Mouse (Mus musculus) kidney, postnatal 4 days (tissue): ENCODE measurements around the gene Olfr459.

Source experiments
- DNase-seq, 2 experiments: peaks; one replicate each; pipeline ENCODE4 v3.0.0; 2021; ENCODE audit warnings: mixed read lengths in 2 of 2

The Olfr459 gene

GRCm38 (mm10) chr6:41775077-41775476 is at the start of gene Olfr459:
TSS of gene Olfr459 (minus strand) at chr6:41775177.
- no peak for DNase-seq

DNA sequence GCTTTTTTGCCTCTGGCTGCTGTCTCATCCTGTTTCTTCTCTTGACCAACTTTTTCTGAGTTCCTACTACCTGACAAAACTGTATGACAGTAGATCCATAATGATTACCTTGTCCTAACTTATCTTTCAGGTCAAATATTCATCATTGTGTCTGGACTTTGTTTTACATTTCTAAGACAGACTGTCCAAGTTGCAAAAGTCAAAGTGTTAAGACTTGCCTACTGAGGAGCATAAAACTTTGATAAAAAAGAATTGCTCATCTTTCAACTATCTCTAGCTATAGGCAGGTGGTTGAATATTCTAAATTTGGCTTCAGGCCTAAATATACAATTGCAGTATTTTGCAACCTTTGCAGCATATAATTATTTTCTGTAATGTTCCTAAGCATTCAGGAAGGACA is 49.1 kb upstream of the Olfr459 start:
- DNase-seq = no peak

- no peak for DNase-seq
Observed at GRCm38 (mm10) chr6:41786700-41787099, 11.7 kb upstream of the Olfr459 start.

DNA sequence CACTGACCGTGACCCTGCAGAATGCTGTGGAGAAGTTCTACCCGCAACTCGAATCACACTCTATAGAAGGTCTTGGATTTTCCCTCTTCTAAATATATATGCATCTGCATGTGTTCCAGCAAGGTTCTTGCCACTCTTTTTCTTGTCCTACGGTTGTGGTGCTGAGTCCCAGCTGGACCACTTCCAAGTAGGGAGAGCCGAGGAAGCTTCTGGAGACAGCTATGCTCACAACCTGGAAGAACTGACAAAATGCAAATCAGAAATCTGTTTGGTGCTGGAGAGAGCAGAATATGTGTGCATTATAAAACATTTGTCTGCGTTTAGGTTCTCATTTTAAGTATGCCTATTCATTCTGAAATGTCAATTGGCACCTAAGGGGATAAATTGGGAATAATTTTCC is 744 bp upstream of the Olfr459 start:
- DNase-seq = no peak

GRCm38 (mm10) chr6:41769872-41770271 is 5.1 kb downstream of the Olfr459 start:
- no peak for DNase-seq

DNA sequence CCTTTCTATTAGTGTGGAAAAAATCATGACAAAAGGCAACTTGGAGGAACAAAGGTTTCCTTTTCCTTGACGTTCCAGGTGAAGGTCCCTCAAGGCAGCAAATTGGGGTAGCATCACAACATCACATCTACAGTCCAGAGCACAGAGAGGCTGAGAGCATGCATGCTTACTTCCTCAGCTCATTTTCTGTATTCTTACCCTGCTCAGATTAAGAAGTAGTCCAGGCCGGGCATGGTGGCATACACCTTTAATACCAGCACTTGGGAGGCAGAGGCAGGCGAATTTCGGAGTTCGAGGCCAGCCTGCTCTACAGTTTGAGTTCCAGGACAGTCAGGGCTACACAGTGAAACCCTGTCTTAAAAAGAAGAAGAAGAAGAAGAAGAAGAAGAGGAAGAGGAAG is 10.7 kb downstream of the Olfr459 start:
- DNase-seq = no peak

DNA sequence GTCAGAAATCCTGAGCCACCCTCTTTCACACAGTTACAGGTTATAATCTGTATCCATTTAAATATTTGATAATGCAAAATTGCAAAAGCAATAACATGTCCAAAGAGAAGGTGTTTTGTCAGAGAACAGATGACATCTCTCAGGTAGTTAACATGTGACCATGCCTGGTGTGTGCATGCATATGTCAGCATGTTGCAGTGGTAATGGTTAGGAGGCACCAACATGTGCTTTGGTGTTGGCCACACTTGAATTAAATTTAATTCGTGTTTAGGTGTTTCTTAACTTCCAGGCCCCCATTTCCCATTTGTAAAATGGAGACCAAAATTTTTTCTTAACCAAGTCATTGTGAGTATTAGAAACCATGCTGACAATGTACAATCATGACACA is 12.6 kb downstream of the Olfr459 start:
- DNase-seq = no peak

DNA sequence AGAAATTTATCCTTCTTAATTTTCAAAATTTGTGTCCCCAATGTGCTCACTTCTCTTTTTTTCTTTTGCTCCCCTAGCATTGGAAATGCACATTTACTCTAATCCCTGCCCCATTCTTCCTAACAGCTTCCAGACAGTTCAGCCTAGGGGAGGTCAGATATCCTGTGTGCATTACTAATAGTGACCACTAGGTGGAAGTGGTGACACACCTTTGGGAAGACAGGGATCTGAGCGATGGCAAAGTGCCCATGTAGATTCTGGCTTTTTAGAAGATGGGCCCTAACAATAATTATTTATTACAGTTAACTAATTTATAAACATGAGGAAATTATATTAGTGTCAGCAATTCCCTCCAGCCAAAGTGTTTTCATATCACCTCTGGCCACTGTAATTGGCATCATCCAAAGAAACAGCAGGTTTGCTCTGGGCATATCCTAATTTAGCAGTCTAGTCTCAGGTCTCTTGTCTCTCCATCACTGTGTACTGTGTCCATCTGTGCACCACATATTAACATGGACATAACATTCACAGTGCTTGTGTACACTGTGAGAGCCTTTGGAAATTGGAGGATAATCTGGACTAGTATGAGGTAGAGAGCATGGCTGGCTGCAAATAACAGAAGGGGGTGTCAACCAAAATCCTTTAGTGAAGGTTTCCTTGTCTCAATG is 13.1 kb downstream of the Olfr459 start:
- DNase-seq = peak; percentile 29 to 53

- no peak for DNase-seq
Observed at GRCm38 (mm10) chr6:41759618-41760017, 15.4 kb downstream of the Olfr459 start.

DNA sequence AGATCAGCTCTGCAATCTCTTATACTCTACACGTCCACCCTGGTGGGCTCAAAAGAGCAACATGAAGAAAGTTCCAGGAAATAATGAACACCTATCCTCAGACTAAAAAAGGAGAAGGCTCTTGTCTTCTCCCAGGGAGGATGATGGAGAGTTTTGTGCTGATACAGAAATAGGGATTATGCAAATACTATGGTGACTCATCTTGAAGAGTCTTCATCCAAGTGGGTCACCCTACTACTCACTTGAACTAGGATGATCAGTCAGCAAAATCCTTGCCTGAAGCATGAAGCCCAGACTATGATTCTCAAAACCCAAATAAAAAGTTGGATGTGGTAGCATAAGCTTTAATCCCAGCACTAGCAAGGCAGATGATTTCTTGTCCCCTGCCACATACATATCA is 16.6 kb downstream of the Olfr459 start:
- no peak for DNase-seq

- no peak for DNase-seq
Observed at GRCm38 (mm10) chr6:41757199-41757598, 17.8 kb downstream of the Olfr459 start.

- DNase-seq = no peak
Observed at GRCm38 (mm10) chr6:41754626-41755025, 20.4 kb downstream of the Olfr459 start.

GRCm38 (mm10) chr6:41744664-41745392 is 30.1 kb downstream of the Olfr459 start:
- DNase-seq = no peak

DNA sequence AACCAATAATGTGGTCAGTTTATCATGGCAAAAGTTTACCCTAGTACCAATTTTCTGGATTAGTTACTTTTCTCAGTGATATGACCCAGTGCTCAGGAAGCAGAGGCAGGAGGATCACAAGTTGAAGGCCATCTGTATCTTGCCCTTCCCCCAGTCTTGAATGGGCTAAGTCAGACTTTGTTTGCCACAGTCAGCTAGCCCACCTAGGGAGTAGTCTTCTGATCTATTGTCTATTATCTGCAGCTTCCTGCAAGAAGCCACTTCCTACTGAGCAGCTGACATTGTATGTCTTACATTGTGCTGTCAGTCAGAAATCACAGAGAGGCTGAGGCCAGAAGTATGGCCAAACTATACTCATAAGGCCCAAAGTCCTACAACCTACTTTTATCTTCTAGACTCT is 33.9 kb downstream of the Olfr459 start:
- DNase-seq = no peak

DNA sequence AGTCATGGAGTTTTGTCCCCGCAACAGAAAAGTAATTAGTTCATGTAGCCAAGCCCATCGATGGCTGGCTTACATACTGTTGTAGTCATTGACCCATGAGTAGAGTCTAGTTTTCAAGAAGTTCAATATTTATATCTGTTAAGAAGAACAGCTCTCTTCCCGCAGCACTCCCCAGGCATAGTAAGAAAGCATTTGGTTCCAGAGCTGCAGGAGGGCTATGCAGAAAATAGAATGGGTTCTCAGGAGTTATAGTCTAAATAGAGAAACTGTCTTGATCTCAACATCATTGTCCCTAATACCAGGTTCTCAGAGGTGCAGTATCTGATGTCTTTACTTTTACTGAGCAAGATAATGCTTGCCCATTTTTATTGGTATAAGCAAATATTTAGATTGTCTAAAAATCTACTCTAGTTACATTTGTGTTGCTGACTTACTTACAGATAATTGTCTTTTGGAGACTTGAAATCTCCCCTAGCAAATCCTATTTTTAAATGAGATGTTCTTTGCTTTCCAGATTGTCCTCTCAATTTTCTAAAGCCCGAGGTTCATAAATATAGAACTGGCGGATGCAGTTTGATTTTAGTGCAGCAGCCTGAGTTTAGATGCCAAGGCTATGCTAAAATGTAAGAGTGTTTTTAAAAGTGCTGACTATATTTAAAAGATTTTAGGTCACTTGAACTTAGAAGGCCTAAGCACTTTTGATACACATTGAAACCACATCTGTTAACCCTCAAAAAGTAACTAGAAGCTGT is 40.1 kb downstream of the Olfr459 start:
- DNase-seq = no peak

DNA sequence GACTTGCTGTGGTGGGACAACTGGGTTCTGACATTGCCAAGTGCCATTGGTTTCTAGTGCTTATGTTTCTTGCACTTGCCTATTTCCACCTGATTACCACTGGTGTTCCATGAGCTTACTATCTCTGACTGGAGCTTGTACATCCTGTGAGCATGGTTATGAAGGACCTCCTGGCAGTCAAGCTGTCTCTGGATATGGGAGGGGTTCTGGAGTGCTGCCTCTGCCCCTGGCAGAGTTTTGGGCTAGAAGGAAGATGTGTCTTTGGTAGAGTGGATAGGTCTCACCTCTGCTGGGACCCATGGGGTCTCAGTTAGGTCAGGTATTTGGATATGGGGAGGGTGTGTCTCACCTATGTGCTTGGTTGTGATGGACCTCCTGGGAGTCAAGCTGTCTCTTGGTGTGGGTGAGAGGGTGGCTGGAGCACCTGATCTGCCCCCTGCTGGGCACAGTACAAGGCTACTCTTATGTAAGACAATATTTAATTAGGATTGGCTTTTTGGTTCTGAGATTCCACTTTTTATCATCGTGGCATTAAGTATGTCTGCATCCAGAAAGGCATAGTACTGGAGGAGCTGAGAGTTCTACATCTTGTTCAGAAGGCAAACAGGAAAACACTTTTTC is 46.9 kb downstream of the Olfr459 start:
- peak in 1 of 2 experiments; percentile 15 for DNase-seq

DNA sequence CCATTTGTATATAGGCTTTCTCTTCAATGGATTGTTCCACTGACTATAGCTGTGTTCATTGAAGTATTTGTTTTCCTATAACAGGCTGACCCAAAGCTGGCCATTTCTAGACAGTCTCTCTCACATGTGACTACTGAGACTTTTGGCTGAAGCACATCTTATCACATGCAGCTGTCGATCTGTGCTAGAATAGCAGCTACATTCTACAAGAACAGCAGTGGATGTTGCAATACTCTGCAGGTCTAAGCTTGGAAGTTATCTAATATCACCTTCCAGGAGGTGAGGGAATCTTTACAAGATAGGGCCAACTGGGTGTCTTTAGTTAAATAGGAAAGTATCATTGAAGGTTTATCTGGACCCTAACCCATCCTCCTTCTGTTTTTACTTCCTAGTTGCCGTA is 53.5 kb downstream of the Olfr459 start:
- DNase-seq = no peak
